19 mouse cellular contexts compared by ENCODE assay signal in the genomic region with DNA sequence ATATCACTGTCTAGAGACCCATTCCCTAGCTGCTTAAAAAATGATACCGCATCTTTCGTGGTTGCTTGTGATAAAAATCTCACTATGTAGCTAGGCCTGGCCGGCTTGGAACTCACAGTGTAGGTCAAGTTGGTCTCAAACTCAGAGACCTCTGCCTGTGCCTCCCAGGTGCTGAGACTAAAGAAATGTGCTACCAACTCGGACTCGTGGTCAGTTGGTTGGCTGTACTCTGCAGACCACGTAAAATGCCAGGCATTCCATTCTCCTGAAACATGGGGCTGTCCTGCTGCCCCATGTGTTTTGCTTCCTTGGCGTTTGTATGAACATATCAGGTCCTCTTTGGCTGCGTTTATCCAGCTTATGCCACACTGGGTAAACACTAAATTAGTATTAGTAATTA.
DNase-seq lines count a peak whose midpoint lies in the region; TF ChIP-seq lines count a peak whose summit lies in the region.
"Had no signal": no experiment of that assay in that cellular context is flagged by ENCODE, and none has a peak within 500 bp of the region (broad histone marks: within the 10 kb centered on the region; RNA-seq: fewer than 3 reads in every experiment).

No protein-coding gene starts in this region.

- H3K4me2 ChIP-seq in myocyte (ENCODE audit: low read depth) = peak overlapping the region; percentile 3
- H3K4me2 ChIP-seq: embryonic facial prominence, embryonic 15.5 days; hindbrain, embryonic 15.5 days; kidney, embryonic 15.5 days had no signal

- no peak for TF ChIP-seq POLR2A in myocyte (IDR thresholded peaks at IDR 0.05; ENCODE audit: insufficient read length, low read depth)

- no peaks in the 10 kb centered on the region for H3K27me3 ChIP-seq in myocyte (ENCODE audit: control insufficient read depth, insufficient read depth, insufficient read length)
- H3K27me3 ChIP-seq: embryonic facial prominence, embryonic 15.5 days; hindbrain, embryonic 15.5 days; kidney, embryonic 15.5 days had no signal

- H3K4me3 ChIP-seq in gastrocnemius, adult 2 months = no peak overlapping the region
- H3K4me3 ChIP-seq in myocyte = no peak overlapping the region
- H3K4me3 ChIP-seq: embryonic facial prominence, embryonic 15.5 days; heart, embryonic 10.5 days; hindbrain, embryonic 15.5 days; kidney, embryonic 15.5 days had no signal

- H3K27ac ChIP-seq in gastrocnemius, adult 2 months = peak overlapping the region; percentile 71
- H3K27ac ChIP-seq: embryonic facial prominence, embryonic 15.5 days; heart, embryonic 10.5 days; kidney, embryonic 15.5 days had no signal

- H3ac ChIP-seq in myocyte (ENCODE audit: control insufficient read depth, insufficient read length) = no peak overlapping the region

- peaks cover 11% of the 10 kb centered on the region for H3K79me2 ChIP-seq in myocyte (ENCODE audit: control insufficient read depth, insufficient read depth)

- intact Hi-C loops in gastrocnemius, adult 2 months (cut with DNase I) = no loop called here

- peaks cover 61% of the 10 kb centered on the region for H3K36me3 ChIP-seq in myocyte (ENCODE audit: control insufficient read depth, insufficient read depth)

- no peak for DNase-seq in gastrocnemius, adult 2 months
- no peak for DNase-seq in gastrocnemius, adult 18-20 months (ENCODE audit: low spot score)
- peak; percentile 93 for DNase-seq in 3T3-L1 (ENCODE audit: low read depth, low spot score)
- peak; percentile 77 for DNase-seq in NIH3T3 (ENCODE audit: low read depth)
- DNase-seq in frontal cortex, postnatal 25 days (ENCODE audit: low spot score in 2 of 2) = no peak
- DNase-seq in embryo, embryonic 11 days = no peak
- DNase-seq: adrenal gland, postnatal 14 days; B cell, adult 2 months; cerebellum, adult 2 months; cerebellum, postnatal 10 days; gastrocnemius, postnatal 36 days; heart, adult 18-20 months; heart, postnatal 36 days; kidney, adult 2 months had no signal

- TF ChIP-seq CTCF in gastrocnemius, adult 2 months (IDR thresholded peaks at IDR 0.05) = no peak

TF ChIP-seq in myocyte, 11 proteins besides CTCF, POLR2A, EP300 and RAD21:
- TF ChIP-seq MAX (IDR thresholded peaks at IDR 0.05; ENCODE audit: low read depth) (no peak), TCF12 (IDR thresholded peaks at IDR 0.05; ENCODE audit: insufficient read depth, poor library complexity, severe bottlenecking) (no peak), REST (IDR thresholded peaks at IDR 0.05; ENCODE audit: insufficient read depth, insufficient read length) (no peak), MYOG (IDR thresholded peaks at IDR 0.05; ENCODE audit: control insufficient read depth in 1 of 3, insufficient read depth in 1 of 3, insufficient read length in 2 of 3, low read depth in 2 of 3) (peak in 1 of 3 experiments; percentile 78), CEBPB (IDR thresholded peaks at IDR 0.05; ENCODE audit: insufficient read depth, poor library complexity, severe bottlenecking) (no peak), TCF3 (IDR thresholded peaks at IDR 0.05; ENCODE audit: insufficient read length, low read depth) (no peak), E2F4 (IDR thresholded peaks at IDR 0.05; ENCODE audit: insufficient read depth) (no peak), USF1 (IDR thresholded peaks at IDR 0.05; ENCODE audit: low read depth) (no peak), POLR2AphosphoS2 (IDR thresholded peaks at IDR 0.05; ENCODE audit: insufficient read length, low read depth) (peak; percentile 64), MYOD1 (IDR thresholded peaks at IDR 0.05; ENCODE audit: control insufficient read depth in 1 of 3, insufficient read length in 2 of 3, low read depth in 2 of 3) (peak in 2 of 3 experiments; percentile 52), SRF (IDR thresholded peaks at IDR 0.05; ENCODE audit: control insufficient read depth, insufficient read length, low read depth) (peak; percentile 40)

Comparison
In these comparisons a context has a peak if more than half of its experiments do, and no peak if none do; other contexts are left out.
1. DNase-seq: peak in 3T3-L1 (single experiment) and NIH3T3 (single experiment); none in gastrocnemius, adult 2 months (single experiment), gastrocnemius, adult 18-20 months (single experiment), frontal cortex, postnatal 25 days (0 of 2) and embryo, embryonic 11 days (single experiment).